Mouse (Mus musculus) bone marrow, adult 2 months (tissue): ENCODE results near the gene Gabbr2.
"Not testable (repeated sequence)": the region's sequence is repeated elsewhere in the genome, so short reads cannot be mapped to it uniquely, and the experiment has no call there.

Source experiments
- CTCF ChIP-seq: fragments of 200-500 bp; IDR thresholded peaks from 2 replicates; pipeline ENCODE4 v1.5.1; 2011; ENCODE audit warnings: low read length, control low read depth; ENCODE audit not compliant: control insufficient read depth, insufficient read depth
- POLR2A ChIP-seq: fragments of 200-500 bp; IDR thresholded peaks from 2 replicates; pipeline ENCODE4 v1.6.1; 2011; ENCODE audit warnings: low read depth, mild to moderate bottlenecking, control low read depth, low read length, borderline replicate concordance; ENCODE audit not compliant: control insufficient read depth

GRCm38 (mm10) chr4:46637250-46637649, 354.4 kb downstream of the Gabbr2 start:
- not testable (repeated sequence) for TF ChIP-seq CTCF, POLR2A
